Mouse (Mus musculus): ENCODE measurements around the gene Ece1.

Ece1 gene

GRCm38 (mm10) chr4:137855741-137856341 lies 6.2 kb upstream of the Ece1 start:
- DNase-seq (ENCODE audit: low read depth, low spot score): no peak

- peak; percentile 64 for DNase-seq (ENCODE audit: low read depth, low spot score)
Observed at GRCm38 (mm10) chr4:137857116-137857515, 4.9 kb upstream of the Ece1 start.

- no peak for DNase-seq (ENCODE audit: low read depth, low spot score)
Observed at GRCm38 (mm10) chr4:137858371-137858770, 3.7 kb upstream of the Ece1 start.

- peak; percentile 52 for DNase-seq (ENCODE audit: low read depth, low spot score)
Observed at GRCm38 (mm10) chr4:137861461-137862011, 501 bp upstream of the Ece1 start.

- peak; percentile 31 for DNase-seq (ENCODE audit: low read depth, low spot score)
Observed at GRCm38 (mm10) chr4:137862516-137863240, 641 bp downstream of the Ece1 start.

GRCm38 (mm10) chr4:137864031-137864430 lies 2.0 kb downstream of the Ece1 start:
- DNase-seq (ENCODE audit: low read depth, low spot score): no peak

GRCm38 (mm10) chr4:137864769-137865168 lies 2.7 kb downstream of the Ece1 start:
- peak; percentile 75 for DNase-seq (ENCODE audit: low read depth, low spot score)

- DNase-seq (ENCODE audit: low read depth, low spot score): no peak
Observed at GRCm38 (mm10) chr4:137865221-137865641, 3.2 kb downstream of the Ece1 start.

- no peak for DNase-seq (ENCODE audit: low read depth, low spot score)
Observed at GRCm38 (mm10) chr4:137866206-137866863, 4.3 kb downstream of the Ece1 start.

GRCm38 (mm10) chr4:137867225-137867624 lies 5.2 kb downstream of the Ece1 start:
- no peak for DNase-seq (ENCODE audit: low read depth, low spot score)

GRCm38 (mm10) chr4:137867675-137868257 lies 5.7 kb downstream of the Ece1 start:
- no peak for DNase-seq (ENCODE audit: low read depth, low spot score)

- DNase-seq (ENCODE audit: low read depth, low spot score): no peak
Observed at GRCm38 (mm10) chr4:137869667-137870274, 7.7 kb downstream of the Ece1 start.

GRCm38 (mm10) chr4:137870979-137871378 lies 8.9 kb downstream of the Ece1 start:
- no peak for DNase-seq (ENCODE audit: low read depth, low spot score)

- no peak for DNase-seq (ENCODE audit: low read depth, low spot score)
Observed at GRCm38 (mm10) chr4:137871431-137871830, 9.4 kb downstream of the Ece1 start.

GRCm38 (mm10) chr4:137874337-137874736 lies 12.3 kb downstream of the Ece1 start:
- DNase-seq (ENCODE audit: low read depth, low spot score): no peak

GRCm38 (mm10) chr4:137874826-137875225 lies 12.8 kb downstream of the Ece1 start:
- DNase-seq (ENCODE audit: low read depth, low spot score): no peak

- no peak for DNase-seq (ENCODE audit: low read depth, low spot score)
Observed at GRCm38 (mm10) chr4:137875466-137876092, 13.5 kb downstream of the Ece1 start.

- DNase-seq (ENCODE audit: low read depth, low spot score): no peak
Observed at GRCm38 (mm10) chr4:137876834-137877233, 14.8 kb downstream of the Ece1 start.

- DNase-seq (ENCODE audit: low read depth, low spot score): no peak
Observed at GRCm38 (mm10) chr4:137877432-137877881, 15.4 kb downstream of the Ece1 start.

- peak; percentile 55 for DNase-seq (ENCODE audit: low read depth, low spot score)
Observed at GRCm38 (mm10) chr4:137879383-137880156, 17.5 kb downstream of the Ece1 start.
